Mouse (Mus musculus) adrenal gland, adult 18-20 months (tissue): Measurements from ENCODE around the gene Traf6. TPM values are rescaled to one million over a fixed set of nuclear protein-coding genes. Genes with fewer than 3 reads are reported as not detected.

Source experiments
- DNase-seq, 2 experiments: peaks; one replicate each; pipeline ENCODE4 v3.0.0; 2021 to 2022; ENCODE audit warnings: low spot score in 2 of 2
- long read RNA-seq, 2 experiments: library from polyadenylated mRNA; stranded (forward); transcript quantifications; one replicate each; pipeline ENCODE4 v2.0.0; 2021
- total RNA-seq, 2 experiments: library from RNA; stranded (reverse); gene quantifications; 1 replicate in 1 of 2; 2 replicates in 1 of 2; pipeline ENCODE4 v1.2.3; 2021

The Traf6 gene
- total RNA-seq: 10 to 100 TPM; 21.0 to 22.9 TPM
- long read RNA-seq, experiment 1, full-length matches to known transcripts: 3 of 3 reads
- long read RNA-seq, experiment 1, partial matches to known transcripts: 0 of 3 reads
- long read RNA-seq, experiment 1, other reads (novel, unspliced or antisense): 0 of 3 reads
- long read RNA-seq, experiment 2, full-length matches to known transcripts: 4 of 8 reads
- long read RNA-seq, experiment 2, partial matches to known transcripts: 0 of 8 reads
- long read RNA-seq, experiment 2, other reads (novel, unspliced or antisense): 4 of 8 reads

DNA sequence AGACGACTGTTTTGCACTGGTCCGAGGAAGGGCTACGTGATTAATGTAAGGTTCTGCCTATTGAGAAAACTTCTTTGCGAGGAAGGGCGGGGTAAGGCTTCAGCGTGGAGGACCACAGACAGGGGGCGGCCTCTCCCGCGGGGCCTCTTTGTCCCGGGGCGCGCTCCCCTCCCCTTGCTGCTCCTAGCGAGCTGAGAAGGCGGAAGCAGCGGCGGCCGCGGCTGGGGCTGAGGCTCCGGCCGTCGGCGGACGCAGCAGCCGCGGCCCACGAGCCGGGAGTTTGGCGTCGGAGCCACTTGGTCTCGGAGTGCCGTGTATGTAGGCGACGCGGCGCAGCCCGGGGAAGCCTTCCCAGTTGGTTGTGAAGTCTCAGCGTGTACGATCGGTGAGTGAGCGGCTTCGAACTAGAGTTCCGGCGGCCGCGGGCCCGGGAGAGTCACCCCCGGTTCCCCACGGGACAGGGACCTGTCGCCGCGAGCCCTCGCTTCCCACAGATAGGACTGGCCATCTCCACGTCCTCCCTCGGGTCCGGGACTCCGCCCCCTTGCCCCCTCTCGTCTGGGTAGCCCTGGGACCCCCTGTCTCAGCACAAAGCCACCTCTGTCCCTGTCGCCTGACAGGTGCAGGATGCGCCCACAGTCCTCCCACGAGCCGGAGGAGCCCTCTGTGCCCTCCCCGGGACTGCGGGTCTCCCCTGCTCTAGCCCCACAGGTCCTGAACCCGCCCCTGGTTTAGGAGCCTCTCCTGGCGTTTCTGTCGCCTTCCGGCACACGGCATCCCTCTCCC, at the start of gene Traf6:
Gene Traf6, plus strand, starts transcription at position 194 of the 786 bp plus-strand sequence.
- peak; percentile 88 for DNase-seq

DNA sequence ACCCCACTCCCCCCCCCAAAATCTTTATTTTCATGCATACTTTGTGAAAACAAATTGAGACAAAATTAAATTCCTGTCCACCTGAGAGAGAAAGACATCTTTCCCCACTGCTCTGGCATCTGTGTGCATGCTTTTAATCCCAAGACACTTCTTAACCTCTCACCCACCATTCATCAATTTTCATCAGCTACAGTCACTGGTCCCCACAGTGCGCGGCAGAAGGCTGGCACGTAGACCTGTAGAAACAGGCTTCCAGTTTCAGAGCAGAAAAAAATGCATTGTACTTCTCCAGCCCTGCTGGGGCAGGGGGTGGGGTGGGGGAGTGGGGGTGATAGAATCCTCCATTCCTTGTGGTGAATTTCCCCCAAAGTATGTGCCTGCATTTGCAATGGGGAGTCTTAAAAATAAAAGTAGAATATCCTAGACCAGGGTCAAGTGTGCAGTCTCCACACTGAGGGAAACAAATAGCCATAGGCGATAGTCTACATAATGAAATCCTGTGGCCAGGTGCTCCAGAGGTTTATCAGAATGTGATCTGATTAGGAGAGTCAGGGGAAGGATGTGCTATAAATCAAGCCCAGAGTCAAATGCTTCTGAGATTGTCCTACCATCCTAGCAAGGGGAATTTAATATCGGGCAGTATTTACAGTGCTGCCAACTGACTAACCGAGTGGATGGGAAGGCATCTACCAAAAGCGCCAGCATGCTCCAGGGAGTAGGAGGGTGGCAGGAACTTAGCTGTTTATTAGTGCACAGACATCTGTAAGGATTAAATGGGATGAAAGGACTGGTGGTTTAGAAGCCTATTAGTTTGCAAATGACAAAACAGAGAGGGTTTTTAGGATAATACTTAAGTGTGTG, 39.0 kb upstream of the Traf6 start:
- no peak for DNase-seq

DNA sequence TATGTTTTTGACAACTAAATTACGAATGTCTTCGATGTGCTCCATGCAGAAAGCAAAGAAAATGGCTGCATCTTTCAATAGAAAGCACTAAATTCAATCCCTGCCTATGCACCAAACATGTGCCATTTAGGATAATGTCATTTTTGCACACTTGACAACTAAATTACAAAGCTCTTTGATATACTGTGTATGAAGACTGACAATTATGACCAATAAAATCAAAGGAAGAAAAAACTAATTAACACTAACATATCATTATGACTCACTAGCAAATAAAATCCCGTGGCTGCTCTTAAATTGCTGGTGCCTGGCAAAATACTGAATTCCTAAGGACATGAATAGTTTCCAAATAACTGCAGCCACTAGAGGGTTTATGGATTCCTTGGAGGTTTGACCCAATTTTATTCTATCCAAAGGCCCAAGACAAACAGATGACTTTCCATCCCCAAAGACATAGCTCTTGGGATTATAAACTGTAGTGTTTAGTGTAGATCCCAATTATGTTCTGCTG, 38.3 kb upstream of the Traf6 start:
- DNase-seq: no peak

DNA sequence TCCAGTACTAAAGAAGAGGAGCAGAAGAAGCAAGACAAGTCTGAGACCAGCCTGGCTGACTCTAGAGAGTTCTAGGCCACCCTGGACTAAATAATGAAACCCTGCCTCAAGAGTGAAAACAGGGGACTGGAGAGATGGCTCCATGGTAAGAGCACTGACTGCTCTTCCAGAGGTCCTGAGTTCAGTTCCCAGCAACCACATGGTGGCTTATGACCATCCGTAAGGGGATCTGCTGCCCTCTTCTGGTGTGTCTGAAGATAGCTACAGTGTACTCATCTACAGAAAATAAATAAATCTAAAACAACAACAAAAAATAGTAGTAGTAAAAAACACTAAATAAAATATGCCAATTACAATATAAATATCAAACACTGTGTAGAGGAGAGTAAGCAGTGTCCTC, 32.4 kb upstream of the Traf6 start:
- no peak for DNase-seq

DNA sequence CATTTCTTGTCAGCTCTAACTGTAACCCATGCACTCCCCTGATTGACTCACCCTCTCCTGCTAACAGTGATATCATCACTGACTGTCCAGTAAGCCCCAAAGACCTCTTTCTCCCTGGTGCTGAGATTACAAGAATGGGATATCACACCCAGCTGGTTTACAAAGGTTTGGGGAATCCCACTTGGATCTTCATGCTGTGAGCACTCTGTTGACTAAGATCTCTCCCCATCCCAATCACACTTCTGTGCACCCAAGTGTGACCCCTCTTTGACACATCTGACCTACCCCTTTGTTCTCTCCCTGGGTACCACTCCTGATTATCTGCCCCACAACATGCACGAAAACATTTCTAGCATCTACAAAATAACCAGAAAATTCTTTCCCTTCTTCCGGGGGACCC, 29.9 kb upstream of the Traf6 start:
- no peak for DNase-seq

DNA sequence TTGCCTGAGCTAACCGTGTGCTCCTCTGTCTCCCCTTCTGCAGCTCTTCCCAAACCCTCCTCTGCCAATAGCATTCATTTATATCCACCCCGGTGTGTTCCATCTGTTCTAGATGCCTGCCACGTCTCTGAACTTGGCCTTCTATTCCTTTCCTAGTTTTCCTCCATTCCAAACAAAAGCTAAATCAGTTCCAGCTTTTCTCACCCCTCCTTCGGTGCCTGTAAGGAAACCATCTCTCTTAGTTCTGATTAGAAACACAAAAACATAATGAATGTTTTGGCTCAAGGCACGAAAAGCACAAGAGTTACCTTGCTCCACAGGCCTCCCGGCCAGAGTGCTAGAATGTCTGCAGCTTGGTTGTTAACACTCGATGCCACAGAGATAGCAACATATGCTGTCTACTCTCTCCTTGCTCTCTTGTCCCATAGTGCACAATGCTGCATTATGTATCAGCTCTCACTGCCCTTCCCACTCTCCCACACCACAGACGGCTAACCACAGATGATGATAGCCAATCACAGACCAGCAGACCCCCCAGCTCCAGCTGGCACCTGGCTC, 29.0 kb upstream of the Traf6 start, which contains the start of the genes Rag1 and B230118H07Rik:
Gene Rag1, minus strand, starts transcription at position 388 of the 558 bp plus-strand sequence.
Gene B230118H07Rik, minus strand, starts transcription at position 419 of the 558 bp plus-strand sequence.
- DNase-seq: no peak

DNA sequence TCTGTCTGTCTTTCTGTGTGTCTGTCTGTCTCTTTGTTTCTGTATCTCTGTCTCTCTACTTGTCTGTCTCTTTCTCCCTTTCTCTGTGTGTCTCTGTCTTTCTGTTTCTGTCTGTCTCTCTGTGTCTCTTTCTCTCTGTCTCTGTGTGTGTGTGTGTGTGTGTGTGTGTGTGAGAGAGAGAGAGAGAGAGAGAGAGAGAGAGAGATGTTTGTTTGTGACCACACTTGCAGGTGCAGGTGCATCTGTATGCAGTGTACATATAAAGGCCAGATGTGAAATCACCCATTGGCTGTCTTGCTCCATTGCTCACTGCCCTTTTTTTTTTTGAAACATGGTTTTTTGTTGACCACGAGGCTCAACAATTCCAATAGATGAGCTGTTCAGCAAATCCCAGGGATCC, 27.8 kb upstream of the Traf6 start:
- DNase-seq: no peak

DNA sequence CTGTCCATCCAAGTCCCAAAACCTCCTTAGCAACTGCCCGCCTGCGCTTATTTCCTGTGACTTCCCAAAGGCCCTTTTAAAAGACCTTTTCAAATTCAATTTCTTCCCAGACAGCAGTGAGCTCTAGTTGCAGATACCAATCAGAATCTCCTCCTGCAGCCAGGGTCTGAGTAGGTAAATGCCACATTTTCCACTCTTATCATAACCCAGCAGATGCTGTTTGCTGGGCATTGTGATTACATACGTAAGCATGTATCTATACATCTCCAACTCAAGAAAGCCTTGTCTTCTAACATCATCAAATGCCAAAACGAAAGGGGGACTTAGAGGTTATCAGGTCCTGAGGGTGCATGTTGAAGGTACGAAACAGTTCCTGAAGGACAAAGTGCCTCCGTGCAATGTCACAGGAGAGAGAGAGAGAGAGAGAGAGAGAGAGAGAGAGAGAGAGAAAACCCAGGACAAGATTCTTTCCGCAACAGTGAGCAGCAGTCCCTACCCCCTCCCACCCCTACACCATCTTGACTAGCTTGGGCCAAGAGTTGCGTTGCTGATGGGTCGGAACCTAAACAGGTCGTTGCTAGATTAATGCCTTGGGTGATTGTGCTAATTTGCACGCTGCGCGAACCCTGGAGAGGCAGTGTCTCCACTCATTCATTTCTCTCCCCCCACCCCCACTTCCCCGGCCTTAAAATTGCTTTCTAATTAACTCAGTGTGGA, 25.9 kb upstream of the Traf6 start:
- no peak for DNase-seq

DNA sequence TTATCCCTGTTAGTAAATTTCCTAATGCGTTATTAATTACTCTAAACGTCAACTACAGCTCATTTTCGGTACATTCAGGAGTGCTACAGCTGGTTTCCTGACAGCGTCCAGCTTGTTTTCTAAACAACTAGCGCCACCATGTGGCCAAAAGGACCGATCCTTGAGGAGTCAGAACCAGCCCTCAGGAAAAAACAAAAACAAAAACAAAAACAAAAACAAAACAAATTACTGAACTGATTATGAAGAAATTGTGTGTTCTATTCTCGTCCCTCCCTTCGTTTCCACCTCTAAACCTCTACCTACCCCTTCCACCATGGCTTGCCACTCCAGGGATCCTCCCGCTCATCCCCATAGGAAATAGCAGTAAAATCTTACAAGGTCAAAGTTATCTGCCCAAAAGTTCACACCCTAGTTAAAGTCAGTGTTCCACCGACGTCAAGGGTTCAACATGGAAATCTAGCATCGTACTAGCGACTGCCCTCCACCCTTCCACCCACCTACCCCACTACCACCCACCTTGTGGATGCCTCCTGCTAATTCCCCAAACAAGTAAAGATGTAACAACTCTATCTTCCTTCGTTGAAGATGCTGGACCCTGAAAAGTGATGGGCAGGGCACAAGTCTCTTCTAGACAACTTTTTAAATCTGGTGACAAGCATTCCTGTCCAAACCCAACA, 25.2 kb upstream of the Traf6 start:
- DNase-seq: peak; percentile 56 to 74

DNA sequence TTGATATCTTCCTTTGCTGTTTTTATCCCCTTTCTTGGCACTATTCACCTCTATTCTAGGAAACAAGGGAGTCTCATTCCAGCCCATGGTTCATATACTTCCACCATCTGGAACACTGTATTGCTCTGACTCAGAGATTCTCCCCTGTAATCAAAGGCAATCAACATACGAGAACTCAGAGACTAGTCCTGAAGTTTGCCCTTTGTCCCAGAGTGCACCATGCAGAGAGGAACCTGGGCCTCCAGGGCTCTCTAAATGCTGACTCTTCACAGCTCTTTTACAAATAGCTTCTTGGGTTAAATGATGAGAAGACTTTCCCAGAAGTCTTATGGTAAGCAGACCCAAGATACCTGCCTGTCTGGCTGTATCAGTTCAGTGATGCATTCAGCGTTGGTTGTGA, 17.7 kb upstream of the Traf6 start:
- DNase-seq: no peak

DNA sequence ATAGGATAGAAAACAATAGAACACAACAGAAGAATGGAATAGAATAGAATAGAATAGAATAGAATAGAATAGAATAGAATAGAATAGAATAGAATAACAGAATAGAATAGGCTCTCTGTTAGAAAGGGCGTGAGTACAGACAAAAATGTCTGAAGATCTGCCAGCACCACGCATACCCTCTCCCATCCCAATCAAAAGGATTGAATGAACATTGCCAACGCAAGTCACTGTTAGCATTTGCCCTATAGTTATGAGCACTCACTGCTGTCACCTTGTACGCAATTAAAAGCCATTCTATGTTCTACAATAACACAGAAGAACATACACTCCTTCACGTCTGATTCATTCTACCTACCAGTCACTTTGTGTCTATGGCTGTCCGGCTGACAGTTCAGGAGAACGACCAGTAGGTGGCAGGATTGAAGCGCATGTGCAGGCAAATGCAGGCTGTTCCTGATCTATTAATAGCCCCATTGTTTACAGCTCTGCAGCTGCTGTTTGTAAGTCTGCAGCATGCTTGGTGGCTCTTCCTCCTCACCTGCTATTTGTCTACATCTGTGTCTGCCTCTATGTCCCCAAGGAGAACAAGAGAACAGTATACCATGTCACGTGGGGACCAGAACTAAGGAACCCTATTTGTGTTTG, 13.0 kb upstream of the Traf6 start:
- peak; percentile 51 to 58 for DNase-seq

DNA sequence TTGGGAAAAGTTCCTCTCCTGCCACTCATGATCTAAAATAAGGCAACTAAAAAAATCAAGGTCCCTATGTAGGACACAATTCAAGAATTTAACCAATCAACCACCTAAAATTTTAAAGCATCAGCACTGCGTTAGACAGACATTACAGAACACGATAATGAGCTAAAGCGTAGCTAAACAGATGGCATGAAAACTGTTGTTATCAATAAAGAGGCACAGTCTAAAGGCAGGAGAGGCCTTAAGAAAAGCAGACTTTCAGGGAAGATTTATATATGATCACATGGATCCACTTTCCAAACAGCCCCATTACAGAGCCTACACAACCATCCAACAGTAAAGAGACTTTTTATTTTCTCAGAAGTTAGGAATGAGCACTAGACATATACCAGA, 12.5 kb upstream of the Traf6 start:
- no peak for DNase-seq

DNA sequence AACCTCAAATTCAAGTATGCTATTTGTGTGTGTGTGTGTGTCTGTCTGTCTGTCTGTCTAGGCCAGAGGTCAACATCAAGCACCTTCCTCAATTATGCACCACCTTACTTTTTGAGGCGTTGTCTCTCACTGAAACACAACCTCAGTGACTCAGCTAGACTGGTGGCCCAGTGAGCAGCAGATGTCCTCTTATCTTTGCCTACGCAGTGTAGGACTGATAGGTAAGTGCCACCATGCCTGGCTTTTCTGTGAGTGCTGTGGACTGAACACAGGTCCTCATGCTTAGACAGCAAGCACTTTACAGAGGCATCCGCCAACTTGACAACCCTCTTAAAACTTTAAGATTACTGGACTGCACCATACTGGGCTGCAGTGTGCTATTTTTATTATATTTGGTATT, 9.5 kb upstream of the Traf6 start:
- DNase-seq: no peak

DNA sequence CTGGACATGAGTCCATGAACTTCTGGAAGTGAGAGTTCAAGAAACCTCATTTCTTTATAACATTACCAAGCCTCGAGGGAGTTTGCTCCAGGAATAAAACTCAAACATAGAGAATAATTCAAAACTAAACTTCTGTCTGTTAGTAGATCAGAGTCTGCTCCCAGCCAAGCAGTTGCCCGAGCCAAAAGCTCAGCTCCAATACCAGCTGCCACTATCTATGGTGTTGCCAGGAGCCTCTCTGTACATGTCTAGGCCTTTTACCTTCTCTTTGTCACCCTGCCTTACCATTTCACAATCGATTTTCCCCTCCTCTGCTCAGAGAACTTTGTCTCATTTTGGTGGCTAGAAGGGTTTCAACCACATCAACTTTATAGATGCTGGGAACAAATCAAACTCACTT, 4.7 kb upstream of the Traf6 start:
- no peak for DNase-seq

DNA sequence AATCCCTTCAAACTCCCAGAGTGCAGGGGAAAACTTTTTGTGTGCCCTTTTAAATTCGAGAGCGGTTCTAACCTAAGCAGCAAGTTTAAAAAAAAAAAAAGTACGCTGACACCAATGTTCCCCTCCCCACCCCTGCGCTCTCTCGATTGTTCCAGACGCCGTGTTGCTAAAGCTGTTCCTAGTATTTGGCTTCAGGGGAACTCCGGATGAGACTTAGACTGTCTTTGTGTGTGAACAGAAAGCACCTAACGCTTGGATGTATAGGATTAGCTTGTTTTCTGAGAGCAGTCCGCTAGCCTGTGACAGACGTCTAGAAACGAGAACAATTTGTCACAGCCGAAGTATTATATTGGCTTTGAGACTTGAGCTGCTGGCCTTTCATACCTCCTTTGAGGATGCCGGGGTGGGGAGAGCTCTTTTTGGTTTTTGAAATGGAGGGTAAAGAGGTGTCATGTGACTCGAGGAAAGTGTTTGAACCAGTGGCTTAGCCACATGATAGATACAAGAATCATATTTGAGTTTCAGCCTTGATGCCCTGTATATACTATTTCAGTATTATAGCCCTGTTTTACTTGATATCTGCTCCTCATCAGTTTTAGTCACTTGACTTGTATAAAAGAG, 1.0 kb downstream of the Traf6 start:
- no peak for DNase-seq

DNA sequence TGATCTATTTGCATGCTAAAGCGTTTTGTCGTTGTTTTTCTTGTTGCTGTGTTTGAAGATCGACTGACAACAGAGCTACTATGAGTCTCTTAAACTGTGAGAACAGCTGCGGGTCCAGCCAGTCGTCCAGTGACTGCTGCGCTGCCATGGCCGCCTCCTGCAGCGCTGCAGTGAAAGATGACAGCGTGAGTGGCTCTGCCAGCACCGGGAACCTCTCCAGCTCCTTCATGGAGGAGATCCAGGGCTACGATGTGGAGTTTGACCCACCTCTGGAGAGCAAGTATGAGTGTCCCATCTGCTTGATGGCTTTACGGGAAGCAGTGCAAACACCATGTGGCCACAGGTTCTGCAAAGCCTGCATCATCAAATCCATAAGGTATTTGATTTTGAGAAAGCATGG, 6.2 kb downstream of the Traf6 start:
- DNase-seq: no peak

DNA sequence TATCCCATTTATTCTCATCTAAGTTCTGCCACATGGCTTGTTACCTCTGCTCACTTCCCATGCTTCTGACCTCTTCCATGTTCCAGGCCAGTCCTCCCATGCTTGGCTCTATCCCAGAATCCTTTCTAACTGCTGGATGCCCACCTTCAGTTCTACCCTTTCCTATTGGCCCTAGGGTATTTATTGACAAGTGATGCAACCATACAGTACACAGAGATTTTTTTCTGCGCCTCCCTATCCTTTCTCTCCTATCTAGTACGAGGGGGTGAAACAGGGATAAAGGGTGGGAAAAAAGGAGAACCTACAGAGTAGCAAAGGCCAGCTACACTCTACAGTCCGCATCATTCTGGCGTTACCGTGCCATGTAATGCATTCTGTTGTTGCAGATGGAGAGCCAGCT, 9.8 kb downstream of the Traf6 start:
- no peak for DNase-seq

DNA sequence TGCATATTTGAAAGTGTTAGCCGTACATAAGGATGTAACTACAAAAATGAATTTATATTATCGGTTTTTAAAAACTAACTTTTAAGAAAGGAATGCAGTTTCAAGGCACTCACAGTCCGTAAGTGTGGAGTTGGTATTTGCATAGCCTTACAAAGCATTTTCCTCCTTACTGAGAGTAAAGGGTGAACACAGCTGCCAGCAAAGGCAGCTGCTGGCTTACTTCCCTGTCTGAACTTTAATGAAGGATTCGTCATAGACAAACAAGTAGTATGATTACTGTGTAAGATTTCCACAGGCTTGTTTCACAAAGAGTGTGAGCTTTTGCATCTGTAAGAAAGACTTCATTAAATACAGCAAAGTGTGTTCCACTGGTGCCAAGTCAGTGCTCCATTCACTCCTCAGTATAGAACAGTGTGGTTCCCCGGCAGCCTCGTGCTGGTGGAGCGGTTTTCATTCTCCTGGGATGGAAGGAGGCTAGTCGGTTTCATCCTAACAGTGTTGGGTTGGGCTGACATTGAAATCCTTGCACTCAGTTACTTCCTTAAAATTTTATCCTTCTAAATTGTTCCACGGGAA, 12.1 kb downstream of the Traf6 start:
- no peak for DNase-seq

DNA sequence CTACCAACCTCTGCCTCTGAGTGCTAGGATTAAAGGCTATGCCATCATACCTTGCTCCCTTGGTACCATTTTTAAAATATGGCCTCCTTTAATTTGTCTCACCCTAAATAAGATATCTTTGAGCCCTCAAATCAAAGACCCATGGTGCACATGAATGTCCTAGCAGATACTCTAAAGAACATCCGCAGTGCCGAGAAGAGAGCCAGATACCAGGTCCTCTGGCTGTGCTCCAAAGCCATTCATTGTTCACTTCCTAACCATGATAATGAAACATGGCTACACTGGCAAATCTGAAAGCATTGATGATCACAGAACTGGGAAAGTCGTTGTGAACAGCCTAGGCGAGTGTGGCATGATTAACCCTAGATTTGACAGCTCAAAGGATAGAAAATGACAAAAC, 14.8 kb downstream of the Traf6 start:
- no peak for DNase-seq
